Mouse (Mus musculus): ENCODE measurements at regions not wholly inside any gene's neighbourhood (a gene's known extent, or its start where the extent isn't known, plus 50 kb on each side); places are given as distances from the start of the nearest gene placed in this dataset.

DNA sequence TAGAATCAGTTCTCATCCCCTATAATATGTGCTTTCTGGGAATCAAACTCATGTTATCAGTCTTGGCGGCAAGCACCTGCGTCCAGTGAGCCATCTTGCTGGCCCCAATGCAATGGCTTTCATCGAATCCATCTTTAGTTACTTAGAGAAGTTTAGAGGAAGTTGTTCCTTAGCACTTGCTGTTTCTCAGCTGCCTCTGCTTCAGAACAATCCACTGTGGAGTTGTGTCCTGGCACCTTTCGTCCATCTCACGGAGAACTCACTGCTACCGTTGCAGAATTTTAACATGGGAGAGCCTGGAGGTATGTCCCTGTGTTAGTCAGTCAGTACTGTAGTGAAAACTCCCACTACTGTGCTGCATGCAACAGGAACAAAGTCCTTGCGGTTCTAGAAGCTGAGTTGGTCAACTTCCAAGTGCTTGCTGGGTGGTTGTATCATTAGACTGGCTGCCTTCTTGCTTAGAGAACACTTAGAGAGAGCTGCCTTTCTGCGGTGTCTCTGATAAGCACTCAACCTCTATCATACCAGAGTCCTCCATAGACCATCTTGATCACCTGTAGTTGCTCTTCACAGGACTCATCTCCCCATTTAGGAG lies 204.3 kb upstream of the Jade1 start:
- H3K9ac ChIP-seq (ENCODE audit: low read length) = no peak overlapping the region
- H3K9me3 ChIP-seq (ENCODE audit: control insufficient read depth, low read length) = no peaks in the 10 kb centered on the region
- H3K4me2 ChIP-seq (ENCODE audit: low read depth) = no peak overlapping the region
- DNase-seq (ENCODE audit: low spot score) = no peak
- no peak overlapping the region for H3K27ac ChIP-seq (ENCODE audit: low read depth, low read length)
- no peak for ATAC-seq (ENCODE audit: insufficient read depth, low FRiP score, low TSS enrichment)
- no peaks in the 10 kb centered on the region for H3K36me3 ChIP-seq (ENCODE audit: control insufficient read depth, insufficient read depth, low read length)
- 93% methylated on average over 8 of the region's 8 CpGs for WGBS
- no peaks in the 10 kb centered on the region for H3K4me1 ChIP-seq (ENCODE audit: control insufficient read depth, insufficient read depth, low read length)
- H3K27me3 ChIP-seq (ENCODE audit: control insufficient read depth, insufficient read depth, low read length) = no peaks in the 10 kb centered on the region
- H3K4me3 ChIP-seq (ENCODE audit: low read depth, low read length) = no peak overlapping the region

DNA sequence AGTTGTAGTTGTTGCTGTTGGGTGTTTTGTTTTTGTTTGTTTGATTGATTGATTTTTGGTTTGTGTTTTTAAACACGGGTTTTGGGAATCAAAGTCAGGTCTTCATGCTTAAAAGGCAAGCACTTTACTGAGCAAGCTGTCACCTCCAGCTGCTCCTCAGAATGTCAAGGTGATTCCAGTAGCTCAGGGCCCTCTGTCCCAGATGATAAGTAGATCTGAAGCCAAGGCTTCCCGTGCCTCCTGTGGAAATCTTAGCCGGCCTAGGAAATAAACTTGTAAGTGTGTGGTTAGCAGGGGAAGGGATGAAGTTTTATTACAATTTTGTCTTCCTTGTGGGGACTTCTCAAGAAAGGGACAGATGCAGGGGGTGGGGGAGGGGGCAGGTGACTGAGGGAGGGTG lies 205.2 kb upstream of the Jade1 start:
- Histone ChIP-seq H3K36me3 (ENCODE audit: control insufficient read depth, insufficient read depth, low read length) (no peaks in the 10 kb centered on the region), H3K9ac (ENCODE audit: low read length) (no peak overlapping the region), H3K27ac (ENCODE audit: low read depth, low read length) (no peak overlapping the region), H3K4me3 (ENCODE audit: low read depth, low read length) (no peak overlapping the region), H3K4me1 (ENCODE audit: control insufficient read depth, insufficient read depth, low read length) (no peaks in the 10 kb centered on the region), H3K9me3 (ENCODE audit: control insufficient read depth, low read length) (no peaks in the 10 kb centered on the region), H3K27me3 (ENCODE audit: control insufficient read depth, insufficient read depth, low read length) (no peaks in the 10 kb centered on the region), H3K4me2 (ENCODE audit: low read depth) (no peak overlapping the region)
- DNase-seq (ENCODE audit: low spot score) (no peak), ATAC-seq (ENCODE audit: insufficient read depth, low FRiP score, low TSS enrichment) (no peak)
- 80% methylated on average over 3 of the region's 3 CpGs for WGBS

DNA sequence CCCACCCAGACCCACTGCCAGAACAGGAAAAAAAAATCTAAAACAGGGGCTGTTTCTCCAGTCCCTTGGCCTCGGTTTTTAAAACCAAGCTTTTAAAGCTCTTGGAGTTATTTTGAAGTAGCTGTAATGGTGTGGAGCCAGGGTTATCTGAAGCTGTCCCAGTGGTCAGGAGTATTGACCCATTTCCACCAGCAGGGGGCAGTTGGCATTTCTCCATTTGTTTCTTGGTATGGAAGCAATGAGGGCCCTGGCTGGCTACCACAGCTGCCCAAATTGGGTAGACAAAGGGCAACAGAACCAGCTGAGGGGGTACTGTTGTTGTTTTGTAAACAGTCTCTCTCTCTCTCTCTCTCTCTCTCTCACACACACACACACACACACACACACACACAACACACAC lies 206.7 kb upstream of the Jade1 start:
- Histone ChIP-seq H3K4me3 (ENCODE audit: low read depth, low read length) (no peak overlapping the region), H3K27me3 (ENCODE audit: control insufficient read depth, insufficient read depth, low read length) (no peaks in the 10 kb centered on the region), H3K9ac (ENCODE audit: low read length) (no peak overlapping the region), H3K27ac (ENCODE audit: low read depth, low read length) (no peak overlapping the region), H3K36me3 (ENCODE audit: control insufficient read depth, insufficient read depth, low read length) (no peaks in the 10 kb centered on the region), H3K9me3 (ENCODE audit: control insufficient read depth, low read length) (no peaks in the 10 kb centered on the region), H3K4me2 (ENCODE audit: low read depth) (no peak overlapping the region), H3K4me1 (ENCODE audit: control insufficient read depth, insufficient read depth, low read length) (no peaks in the 10 kb centered on the region)
- 74% methylated on average over 1 of the region's 1 CpGs for WGBS
- DNase-seq (ENCODE audit: low spot score) (no peak), ATAC-seq (ENCODE audit: insufficient read depth, low FRiP score, low TSS enrichment) (no peak)

DNA sequence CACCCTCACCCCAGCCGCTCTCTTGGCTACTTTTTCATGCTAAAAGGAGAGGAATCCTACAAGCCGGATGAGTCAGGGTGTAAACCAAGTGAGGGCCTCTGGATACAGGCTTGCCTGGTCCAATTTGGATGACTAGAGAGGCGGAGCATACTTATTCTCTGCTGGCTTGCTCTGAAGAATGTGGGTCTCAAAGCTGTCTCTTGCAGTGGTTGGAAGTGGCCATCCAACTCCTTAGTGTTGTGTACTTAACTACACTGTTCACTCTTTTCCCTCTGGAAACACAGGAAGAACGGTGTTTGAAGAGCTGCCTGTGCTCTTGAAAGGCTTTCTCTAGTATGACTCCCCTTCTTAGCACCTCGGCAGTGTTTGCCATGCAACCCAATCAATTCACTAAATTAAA lies 208.7 kb upstream of the Jade1 start:
- H3K27ac ChIP-seq (ENCODE audit: low read depth, low read length) = no peak overlapping the region
- H3K9me3 ChIP-seq (ENCODE audit: control insufficient read depth, low read length) = no peaks in the 10 kb centered on the region
- no peaks in the 10 kb centered on the region for H3K36me3 ChIP-seq (ENCODE audit: control insufficient read depth, insufficient read depth, low read length)
- 62% methylated on average over 5 of the region's 5 CpGs for WGBS
- no peak overlapping the region for H3K4me3 ChIP-seq (ENCODE audit: low read depth, low read length)
- H3K4me2 ChIP-seq (ENCODE audit: low read depth) = no peak overlapping the region
- H3K4me1 ChIP-seq (ENCODE audit: control insufficient read depth, insufficient read depth, low read length) = no peaks in the 10 kb centered on the region
- DNase-seq (ENCODE audit: low spot score) (no peak), ATAC-seq (ENCODE audit: insufficient read depth, low FRiP score, low TSS enrichment) (no peak)
- no peaks in the 10 kb centered on the region for H3K27me3 ChIP-seq (ENCODE audit: control insufficient read depth, insufficient read depth, low read length)
- H3K9ac ChIP-seq (ENCODE audit: low read length) = no peak overlapping the region

DNA sequence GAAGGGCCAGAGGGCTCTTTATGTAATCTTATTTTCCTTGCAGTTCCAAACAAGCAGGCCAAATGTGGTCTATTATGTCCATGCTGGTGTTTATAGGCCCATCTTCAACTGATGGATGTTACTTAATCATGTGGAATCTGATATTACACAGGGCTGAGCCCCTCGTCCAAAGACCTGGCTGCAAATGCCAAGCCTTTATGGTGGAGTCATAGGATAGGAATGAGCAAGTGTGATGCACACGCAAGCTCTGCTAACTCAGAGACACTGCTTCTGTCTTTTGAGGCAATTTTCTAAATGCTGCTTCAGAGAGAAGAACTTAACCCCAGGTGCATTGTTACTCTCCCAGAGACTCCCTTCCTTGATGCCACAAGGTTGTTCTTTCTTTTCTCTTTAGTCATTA lies 212.1 kb upstream of the Jade1 start:
- H3K4me2 ChIP-seq (ENCODE audit: low read depth) = no peak overlapping the region
- no peak overlapping the region for H3K9ac ChIP-seq (ENCODE audit: low read length)
- ATAC-seq (ENCODE audit: insufficient read depth, low FRiP score, low TSS enrichment) (no peak), DNase-seq (ENCODE audit: low spot score) (no peak)
- no peak overlapping the region for H3K27ac ChIP-seq (ENCODE audit: low read depth, low read length)
- WGBS = 76% methylated on average over 2 of the region's 2 CpGs
- no peaks in the 10 kb centered on the region for H3K9me3 ChIP-seq (ENCODE audit: control insufficient read depth, low read length)
- no peaks in the 10 kb centered on the region for H3K4me1 ChIP-seq (ENCODE audit: control insufficient read depth, insufficient read depth, low read length)
- H3K4me3 ChIP-seq (ENCODE audit: low read depth, low read length) = no peak overlapping the region
- no peaks in the 10 kb centered on the region for H3K27me3 ChIP-seq (ENCODE audit: control insufficient read depth, insufficient read depth, low read length)
- no peaks in the 10 kb centered on the region for H3K36me3 ChIP-seq (ENCODE audit: control insufficient read depth, insufficient read depth, low read length)

DNA sequence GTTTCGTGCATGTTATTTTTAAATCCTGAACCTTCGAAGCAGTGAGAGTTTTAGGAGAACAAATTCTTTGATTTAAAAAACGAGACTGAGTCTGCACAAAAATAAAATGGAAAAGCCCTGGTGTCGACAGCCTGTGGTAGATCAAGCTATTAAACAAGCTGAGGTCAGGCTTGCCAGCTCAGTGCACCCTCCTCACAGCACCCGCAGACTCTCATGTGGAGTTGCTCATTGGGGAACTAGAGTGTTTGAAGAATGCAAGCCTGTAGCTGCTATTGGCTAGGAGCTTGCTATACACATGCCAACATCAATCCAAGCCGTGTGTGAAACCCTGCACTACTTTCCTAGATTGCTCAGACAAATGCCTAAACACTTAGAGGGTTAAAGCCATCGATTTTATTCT lies 223.1 kb upstream of the Jade1 start:
- DNase-seq (ENCODE audit: low spot score) = no peak
- H3K27me3 ChIP-seq (ENCODE audit: control insufficient read depth, insufficient read depth, low read length) = no peaks in the 10 kb centered on the region
- ATAC-seq (ENCODE audit: insufficient read depth, low FRiP score, low TSS enrichment) = no peak
- WGBS = 69% methylated on average over 7 of the region's 7 CpGs
- H3K4me3 ChIP-seq (ENCODE audit: low read depth, low read length) = no peak overlapping the region
- H3K9ac ChIP-seq (ENCODE audit: low read length) = no peak overlapping the region
- no peak overlapping the region for H3K4me2 ChIP-seq (ENCODE audit: low read depth)
- H3K27ac ChIP-seq (ENCODE audit: low read depth, low read length) = no peak overlapping the region
- H3K4me1 ChIP-seq (ENCODE audit: control insufficient read depth, insufficient read depth, low read length) = no peaks in the 10 kb centered on the region
- no peaks in the 10 kb centered on the region for H3K9me3 ChIP-seq (ENCODE audit: control insufficient read depth, low read length)
- H3K36me3 ChIP-seq (ENCODE audit: control insufficient read depth, insufficient read depth, low read length) = no peaks in the 10 kb centered on the region

DNA sequence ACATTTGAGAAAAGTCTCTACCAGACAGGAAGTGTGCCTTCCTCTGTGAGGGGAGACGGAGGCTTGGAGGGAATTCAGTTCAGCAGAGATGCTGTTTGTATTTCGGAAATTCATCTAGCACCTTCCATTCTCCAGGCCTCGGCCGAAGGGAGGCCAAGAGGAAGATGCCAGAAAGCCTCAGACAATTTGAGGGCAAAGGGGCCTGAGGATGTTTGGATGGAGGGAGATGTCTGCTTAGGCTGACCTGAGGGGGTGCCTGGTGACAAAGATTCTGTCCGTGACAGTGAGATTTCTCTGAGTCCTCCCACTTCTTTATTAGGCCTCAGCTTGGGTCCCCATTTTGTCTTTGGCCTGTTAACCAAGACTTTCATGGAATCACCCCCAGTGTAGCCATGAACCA lies 225.2 kb upstream of the Jade1 start:
- Histone ChIP-seq H3K27ac (ENCODE audit: low read depth, low read length) (no peak overlapping the region), H3K27me3 (ENCODE audit: control insufficient read depth, insufficient read depth, low read length) (no peaks in the 10 kb centered on the region), H3K9me3 (ENCODE audit: control insufficient read depth, low read length) (no peaks in the 10 kb centered on the region), H3K4me1 (ENCODE audit: control insufficient read depth, insufficient read depth, low read length) (no peaks in the 10 kb centered on the region), H3K4me2 (ENCODE audit: low read depth) (no peak overlapping the region), H3K9ac (ENCODE audit: low read length) (no peak overlapping the region), H3K36me3 (ENCODE audit: control insufficient read depth, insufficient read depth, low read length) (no peaks in the 10 kb centered on the region), H3K4me3 (ENCODE audit: low read depth, low read length) (no peak overlapping the region)
- 86% methylated on average over 5 of the region's 5 CpGs for WGBS
- DNase-seq (ENCODE audit: low spot score) (no peak), ATAC-seq (ENCODE audit: insufficient read depth, low FRiP score, low TSS enrichment) (no peak)

DNA sequence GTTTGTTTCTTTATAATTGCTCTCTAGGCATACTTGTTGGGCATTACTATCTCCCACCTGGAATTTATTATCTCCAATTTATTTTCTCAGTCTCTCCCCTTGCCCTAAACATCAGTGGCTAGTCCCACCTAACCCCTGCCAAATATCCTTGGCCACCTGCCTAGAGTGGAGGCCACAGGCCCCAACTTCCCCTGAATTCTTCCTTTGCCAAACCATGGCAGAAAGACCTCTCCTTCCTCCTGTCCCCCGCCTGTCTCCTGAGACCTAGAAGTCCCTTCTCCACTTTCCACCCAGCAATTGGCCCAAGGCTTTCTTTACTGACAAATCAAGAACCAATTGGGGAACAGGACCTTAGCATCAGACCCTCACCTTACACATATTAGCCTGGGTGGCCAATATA lies 226.7 kb upstream of the Jade1 start:
- Histone ChIP-seq H3K27me3 (ENCODE audit: control insufficient read depth, insufficient read depth, low read length) (no peaks in the 10 kb centered on the region), H3K27ac (ENCODE audit: low read depth, low read length) (no peak overlapping the region), H3K36me3 (ENCODE audit: control insufficient read depth, insufficient read depth, low read length) (no peaks in the 10 kb centered on the region), H3K4me3 (ENCODE audit: low read depth, low read length) (no peak overlapping the region), H3K9ac (ENCODE audit: low read length) (no peak overlapping the region), H3K4me2 (ENCODE audit: low read depth) (no peak overlapping the region), H3K9me3 (ENCODE audit: control insufficient read depth, low read length) (no peaks in the 10 kb centered on the region), H3K4me1 (ENCODE audit: control insufficient read depth, insufficient read depth, low read length) (no peaks in the 10 kb centered on the region)
- no peak for DNase-seq (ENCODE audit: low spot score)
- ATAC-seq (ENCODE audit: insufficient read depth, low FRiP score, low TSS enrichment) = no peak
- WGBS = 89% methylated on average over 1 of the region's 1 CpGs

DNA sequence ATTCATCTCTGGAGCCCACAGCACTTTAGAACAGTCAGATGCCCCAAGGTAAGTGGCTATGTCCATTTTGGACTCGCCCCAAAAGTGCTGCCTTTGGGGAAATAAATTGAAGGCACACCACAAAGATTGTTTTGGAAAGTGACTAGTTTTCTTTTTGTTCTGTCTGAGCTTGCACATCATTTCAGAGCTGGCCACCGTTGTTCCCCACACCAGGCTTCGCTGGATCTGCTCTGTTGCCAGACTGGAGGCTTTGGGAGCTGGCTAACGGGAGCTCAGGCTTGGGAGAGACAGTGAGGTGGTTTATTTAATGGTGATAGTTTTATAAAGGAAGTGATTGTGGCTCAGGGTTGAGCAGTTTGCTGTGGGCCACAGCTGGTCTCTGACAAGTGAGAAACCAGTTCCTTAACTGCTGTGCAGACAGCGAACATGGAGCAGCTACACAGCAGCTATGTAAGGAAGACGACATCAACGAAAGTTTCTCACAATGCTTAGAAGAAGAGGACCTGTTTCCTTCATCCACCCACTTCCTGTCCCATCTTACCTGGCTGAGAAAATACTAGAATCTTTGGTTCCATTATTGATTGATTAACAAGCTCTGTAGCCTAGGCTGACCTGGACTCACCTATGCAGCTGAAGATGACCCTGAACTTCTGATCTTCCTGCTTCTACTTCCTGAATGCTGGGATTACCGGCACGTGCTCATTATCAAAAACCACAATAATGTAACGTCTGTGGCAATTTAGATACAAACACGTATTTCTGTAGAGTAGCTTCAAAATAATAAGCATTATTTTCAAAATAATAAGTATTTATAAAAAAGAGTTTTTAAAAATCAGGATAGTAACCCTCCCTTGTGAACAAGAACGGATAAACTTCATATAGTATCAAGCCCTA lies 229.1 kb upstream of the Jade1 start:
- no peaks in the 10 kb centered on the region for H3K36me3 ChIP-seq (ENCODE audit: control insufficient read depth, insufficient read depth, low read length)
- DNase-seq (ENCODE audit: low spot score) = no peak
- H3K4me2 ChIP-seq (ENCODE audit: low read depth) = no peak overlapping the region
- no peaks in the 10 kb centered on the region for H3K9me3 ChIP-seq (ENCODE audit: control insufficient read depth, low read length)
- H3K27ac ChIP-seq (ENCODE audit: low read depth, low read length) = no peak overlapping the region
- H3K4me3 ChIP-seq (ENCODE audit: low read depth, low read length) = no peak overlapping the region
- no peak overlapping the region for H3K9ac ChIP-seq (ENCODE audit: low read length)
- no peaks in the 10 kb centered on the region for H3K27me3 ChIP-seq (ENCODE audit: control insufficient read depth, insufficient read depth, low read length)
- WGBS = 82% methylated on average over 12 of the region's 12 CpGs
- ATAC-seq (ENCODE audit: insufficient read depth, low FRiP score, low TSS enrichment) = no peak
- H3K4me1 ChIP-seq (ENCODE audit: control insufficient read depth, insufficient read depth, low read length) = no peaks in the 10 kb centered on the region

Measured in neural tube, embryonic 11.5 days (tissue).